Mouse (Mus musculus) lung, adult 2 months (tissue): ENCODE measurements around the gene Gm19345.

Source experiments
- CTCF ChIP-seq: fragments of 200-500 bp; IDR thresholded peaks from 2 replicates; pipeline ENCODE4 v1.5.1; 2011; ENCODE audit warnings: mild to moderate bottlenecking, low read length, control low read depth; ENCODE audit not compliant: insufficient read depth
- POLR2A ChIP-seq: fragments of 200-500 bp; IDR thresholded peaks from 2 replicates; pipeline ENCODE4 v1.6.1; 2011; ENCODE audit warnings: low read depth, mild to moderate bottlenecking, control low read depth, low read length, borderline replicate concordance; ENCODE audit errors: extremely low read depth

DNA sequence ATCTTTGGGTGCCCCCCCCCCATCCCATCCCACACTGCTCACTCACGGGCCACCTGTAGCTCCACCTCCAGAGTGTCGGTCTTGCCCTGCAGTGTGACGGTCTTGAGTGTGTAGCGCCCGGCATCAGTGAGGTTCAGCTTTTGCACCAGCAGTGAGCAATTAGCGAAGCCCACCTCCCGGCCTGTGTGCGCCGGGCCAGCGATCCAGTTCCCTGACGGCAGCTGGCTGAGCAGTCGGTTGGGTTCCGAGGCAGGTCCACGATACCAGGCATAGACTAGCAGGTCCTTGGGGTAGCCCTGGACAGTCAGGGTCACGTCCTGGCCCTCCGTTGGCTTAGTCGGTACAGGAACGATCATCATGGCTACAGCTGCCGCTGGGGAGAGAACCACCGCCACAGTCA lies 1.7 kb downstream of the Gm19345 start:
- TF ChIP-seq CTCF (no peak), POLR2A (no peak)
